Mouse (Mus musculus) adrenal gland, postnatal 0 days (tissue): ENCODE data around the gene D430042O09Rik. TPM values are rescaled to one million over a fixed set of nuclear protein-coding genes. Genes with fewer than 3 reads are reported as not detected.

Experiments
- polyA plus RNA-seq: library from polyadenylated mRNA; unstranded; fragments of >200 nt; fragmentation: Nextera tagmentation; extraction: Ambion mirVana; gene quantifications from 2 replicates; pipeline ENCODE4 v1.2.1, GENCODE M21; 2015

The D430042O09Rik gene
- polyA plus RNA-seq, result 3.8 and 5.8 TPM in 2 replicates

DNA sequence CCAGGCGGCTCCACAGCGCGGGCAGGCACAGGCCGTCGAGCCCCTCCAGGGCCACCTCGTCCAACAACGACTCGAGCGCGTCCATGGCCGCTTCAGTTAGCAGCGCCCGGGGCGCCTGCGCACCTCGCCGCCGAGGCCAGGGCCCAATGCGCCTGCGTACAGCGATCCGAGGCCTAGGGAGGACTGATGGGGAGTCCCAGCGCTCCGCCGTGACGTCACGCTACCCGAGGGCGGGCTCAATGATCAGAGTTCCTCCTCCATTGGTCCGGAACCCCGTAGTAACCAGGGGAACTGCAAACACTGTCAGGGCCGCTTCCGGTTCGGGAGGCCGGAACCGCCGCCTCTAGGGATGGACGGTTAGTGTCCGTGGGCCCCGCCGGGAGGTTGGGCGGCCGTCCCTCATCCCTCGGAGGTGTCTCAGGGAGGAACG is at the start of gene D430042O09Rik, which contains the start of gene Gtf3c1:
D430042O09Rik (plus strand) TSS at position 296 of the 430 bp plus-strand sequence.
Gtf3c1 (minus strand) TSS at position 188 of the 430 bp plus-strand sequence.

Other genes with a start within 250 kb of the D430042O09Rik start
- gene Nsmce1, start 216.3 kb upstream of the D430042O09Rik start, polyA plus RNA-seq, result 222 and 242 TPM in 2 replicates
- 34.6 and 89.1 TPM in 2 replicates for gene Il4ra, start 155.8 kb upstream of the D430042O09Rik start, polyA plus RNA-seq
- 0.52 and 0.61 TPM in 2 replicates for gene Il21r, start 104.5 kb upstream of the D430042O09Rik start, polyA plus RNA-seq
- gene Gtf3c1, start 108 bp upstream of the D430042O09Rik start, polyA plus RNA-seq, result 7.2 and 12.7 TPM in 2 replicates